Mouse (Mus musculus): ENCODE results near the gene 1500009C09Rik.

Gene 1500009C09Rik

GRCm38 (mm10) chr15:82251579-82251978 is 618 bp upstream of the 1500009C09Rik start:
- no peak for DNase-seq (ENCODE audit: low spot score)

GRCm38 (mm10) chr15:82255248-82255647 is 3.1 kb downstream of the 1500009C09Rik start:
- no peak for DNase-seq (ENCODE audit: low spot score)

DNA sequence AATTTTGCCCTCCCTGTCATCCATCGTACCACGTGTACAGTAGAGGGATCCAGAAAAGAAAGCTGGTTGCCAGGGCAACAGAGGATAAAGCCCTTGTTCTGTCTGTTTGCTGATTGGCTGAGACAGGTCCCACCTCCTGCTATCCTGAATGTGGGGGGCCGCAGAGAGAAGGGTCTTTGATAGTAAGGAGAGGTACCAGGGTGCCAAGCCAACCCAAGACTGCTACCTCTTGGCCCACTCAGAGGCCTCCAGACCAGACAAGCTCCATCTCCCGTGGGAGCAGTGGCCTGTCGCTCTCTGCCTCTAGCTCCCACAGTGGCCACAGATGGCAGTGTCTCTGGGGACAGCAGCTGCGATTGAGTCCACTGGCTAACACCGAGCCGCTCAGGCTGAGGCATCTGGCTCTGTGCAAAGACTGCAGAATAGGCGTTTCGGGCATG is 3.8 kb downstream of the 1500009C09Rik start:
- peak; percentile 86 for DNase-seq (ENCODE audit: low spot score)

DNA sequence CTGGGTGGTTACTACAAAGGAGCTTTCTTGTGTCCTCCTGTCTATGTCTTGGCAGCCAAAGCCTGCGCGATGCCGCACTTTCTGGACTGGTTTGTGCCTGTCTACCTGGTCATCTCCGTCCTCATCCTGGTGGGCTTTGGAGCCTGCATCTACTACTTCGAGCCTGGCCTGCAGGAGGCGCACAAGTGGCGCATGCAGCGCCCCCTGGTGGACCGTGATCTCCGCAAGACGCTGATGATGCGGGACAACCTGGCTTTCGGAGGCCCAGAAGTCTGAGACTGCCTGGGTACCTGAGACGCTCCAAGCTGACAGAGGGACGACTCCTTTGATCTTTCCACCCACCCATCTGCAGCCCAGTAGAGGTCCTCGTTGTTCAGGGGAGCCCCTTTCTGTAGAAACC is 7.3 kb downstream of the 1500009C09Rik start:
- DNase-seq (ENCODE audit: low spot score): no peak

GRCm38 (mm10) chr15:82266356-82266755 is 14.2 kb downstream of the 1500009C09Rik start:
- DNase-seq (ENCODE audit: low spot score): no peak

DNA sequence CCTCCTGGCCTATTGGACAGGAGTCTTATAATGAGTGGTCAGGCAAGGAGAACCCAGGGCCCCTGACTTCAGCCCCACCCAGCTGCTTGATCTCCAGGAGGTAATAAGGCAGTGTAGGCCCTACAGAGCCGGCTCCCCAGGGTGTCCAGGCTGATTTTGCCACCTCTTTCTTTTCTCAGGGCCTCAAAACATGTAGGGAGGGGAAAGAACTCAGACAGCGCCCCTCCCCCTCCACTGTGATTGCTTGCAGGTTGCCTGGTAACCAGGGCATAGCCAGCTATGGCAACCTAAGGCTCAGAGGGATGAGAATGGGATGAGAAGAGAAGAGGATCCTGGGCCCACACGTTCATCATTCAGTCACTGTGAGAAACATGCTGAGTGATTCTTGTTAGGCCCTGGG is 16.0 kb downstream of the 1500009C09Rik start:
- DNase-seq (ENCODE audit: low spot score): no peak

- DNase-seq (ENCODE audit: low spot score): no peak
Measured at GRCm38 (mm10) chr15:82268783-82269182, 16.6 kb downstream of the 1500009C09Rik start.

- DNase-seq (ENCODE audit: low spot score): no peak
Measured at GRCm38 (mm10) chr15:82271201-82271600, 19.0 kb downstream of the 1500009C09Rik start.

GRCm38 (mm10) chr15:82272295-82272694 is 20.1 kb downstream of the 1500009C09Rik start:
- no peak for DNase-seq (ENCODE audit: low spot score)

DNA sequence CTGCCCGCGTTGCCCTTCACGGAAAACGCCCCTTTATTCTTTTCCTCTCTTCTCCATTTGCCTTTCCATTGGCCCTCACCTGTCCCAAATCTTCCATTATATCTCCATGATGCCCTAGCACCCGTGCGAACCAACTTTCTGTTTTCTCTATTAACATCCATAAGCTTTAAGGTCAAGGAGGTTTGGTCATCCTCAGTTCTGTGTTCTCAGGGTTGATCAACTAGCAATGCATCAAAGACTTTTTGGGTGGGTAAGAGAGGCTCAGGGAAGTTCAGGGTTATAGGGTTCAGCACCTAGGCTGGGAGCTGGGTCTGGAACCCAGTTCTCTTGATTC is 22.4 kb downstream of the 1500009C09Rik start, which contains the start of gene Sept3:
Gene Sept3 (plus strand): TSS at position 301 of the 334 bp plus-strand sequence.
- DNase-seq (ENCODE audit: low spot score): no peak

DNA sequence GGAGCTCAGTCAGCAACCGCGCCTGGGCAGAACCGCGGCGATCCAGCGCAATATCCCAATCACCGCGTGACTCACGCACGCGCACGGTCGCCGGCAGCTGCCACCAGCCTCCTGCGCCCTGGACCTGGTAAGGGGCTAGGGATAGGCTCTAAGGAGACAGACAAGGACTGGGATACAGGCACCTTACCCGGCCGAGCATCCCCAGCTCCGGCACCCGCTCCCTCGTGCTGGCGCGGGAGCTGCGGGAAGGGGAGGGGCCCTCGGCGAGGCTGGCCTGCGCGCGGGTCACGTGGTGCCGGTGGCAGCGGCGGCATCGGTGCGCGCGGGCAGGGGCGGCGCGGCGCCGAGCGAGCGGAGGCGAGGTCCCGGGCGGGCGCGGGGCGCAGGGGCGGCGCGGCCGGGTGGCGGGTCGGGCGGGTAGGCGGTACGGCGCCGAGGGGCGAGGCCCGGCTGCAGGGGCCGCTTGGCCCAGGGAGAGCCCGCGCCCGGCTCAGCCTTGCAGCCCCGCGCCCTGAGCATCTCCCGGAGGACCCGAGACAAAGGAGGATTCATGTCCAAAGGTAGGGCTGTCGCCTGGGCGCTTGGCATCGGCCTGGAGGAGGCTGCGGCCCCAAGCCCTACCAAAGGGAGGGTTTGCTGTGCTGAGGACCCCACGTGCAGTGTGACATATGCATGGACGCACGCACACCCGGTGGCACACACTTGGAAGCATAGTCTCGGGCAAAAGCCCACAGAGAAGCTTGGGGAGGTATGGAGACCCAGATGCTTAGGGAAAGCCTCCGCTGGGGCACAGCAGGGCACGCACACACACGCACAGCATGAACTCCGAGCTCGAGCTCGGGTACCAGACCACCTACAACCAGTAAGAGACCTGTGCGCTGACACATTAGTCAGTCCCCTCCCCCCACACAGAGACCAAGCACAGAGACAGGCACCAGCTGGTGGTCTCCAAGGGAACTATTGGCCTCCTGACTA is 23.0 kb downstream of the 1500009C09Rik start:
- DNase-seq (ENCODE audit: low spot score): no peak

GRCm38 (mm10) chr15:82277591-82277990 is 25.4 kb downstream of the 1500009C09Rik start:
- DNase-seq (ENCODE audit: low spot score): no peak

DNA sequence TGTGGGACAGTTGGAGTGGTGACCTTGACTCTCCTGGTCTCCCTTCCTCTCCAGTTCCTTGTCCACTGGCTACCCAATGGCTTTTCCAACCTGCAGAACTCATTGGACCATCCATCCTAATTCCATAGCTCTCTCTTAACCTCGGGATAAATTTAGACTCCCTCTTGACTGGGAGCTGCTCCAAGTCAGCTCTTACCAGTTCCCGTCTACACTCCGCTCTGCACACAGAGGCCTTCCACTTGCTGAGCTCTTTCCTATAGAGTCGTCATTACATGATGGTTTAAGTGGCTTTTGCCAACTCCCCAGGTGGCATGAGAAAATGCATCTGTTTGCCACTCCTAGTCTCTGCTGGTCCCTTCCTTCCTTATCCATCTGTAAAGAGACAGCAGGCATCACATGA is 28.4 kb downstream of the 1500009C09Rik start:
- no peak for DNase-seq (ENCODE audit: low spot score)

DNA sequence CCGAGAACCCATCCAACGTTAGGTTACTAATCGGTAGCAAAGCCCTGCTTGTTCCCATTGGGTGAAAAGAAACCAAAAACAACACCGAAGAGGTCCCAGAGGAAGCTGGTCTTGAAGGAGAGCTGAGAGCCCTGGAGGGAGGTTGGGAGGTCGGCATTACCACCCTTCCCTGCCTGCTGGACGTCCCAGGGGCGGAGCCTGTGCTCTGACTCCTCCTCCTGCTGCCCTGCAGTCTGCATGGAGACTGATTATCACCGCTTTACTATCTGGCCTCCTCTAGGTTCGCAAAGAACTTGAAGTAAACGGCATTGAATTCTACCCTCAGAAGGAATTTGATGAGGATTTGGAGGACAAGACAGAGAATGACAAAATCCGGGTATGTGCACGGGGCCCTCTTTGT is 34.0 kb downstream of the 1500009C09Rik start:
- DNase-seq (ENCODE audit: low spot score): no peak

- DNase-seq (ENCODE audit: low spot score): no peak
Measured at GRCm38 (mm10) chr15:82290252-82290651, 38.1 kb downstream of the 1500009C09Rik start.

GRCm38 (mm10) chr15:82292851-82293250 is 40.7 kb downstream of the 1500009C09Rik start:
- DNase-seq (ENCODE audit: low spot score): no peak

DNA sequence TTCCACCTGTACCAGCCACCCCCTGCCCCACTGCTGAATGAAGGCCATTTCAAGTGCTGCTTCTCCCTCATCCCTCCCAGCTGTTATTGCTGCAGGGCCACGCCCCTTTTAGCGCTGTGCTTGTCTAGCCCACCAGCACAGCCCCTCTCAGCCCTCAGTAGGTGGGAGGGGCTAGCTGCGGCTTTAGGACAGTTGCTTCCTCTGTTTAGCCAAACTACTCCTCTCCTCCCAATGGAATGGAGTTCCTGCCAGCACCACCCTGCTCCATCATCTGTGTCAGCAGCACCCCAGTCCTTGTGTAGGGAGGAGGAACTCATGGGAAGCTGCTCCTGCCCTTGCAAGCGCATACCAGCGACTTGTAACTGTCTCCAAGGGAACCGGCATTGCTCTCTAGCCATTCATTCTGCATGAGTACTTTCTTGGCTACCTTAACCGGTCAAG is 41.1 kb downstream of the 1500009C09Rik start:
- no peak for DNase-seq (ENCODE audit: low spot score)

DNA sequence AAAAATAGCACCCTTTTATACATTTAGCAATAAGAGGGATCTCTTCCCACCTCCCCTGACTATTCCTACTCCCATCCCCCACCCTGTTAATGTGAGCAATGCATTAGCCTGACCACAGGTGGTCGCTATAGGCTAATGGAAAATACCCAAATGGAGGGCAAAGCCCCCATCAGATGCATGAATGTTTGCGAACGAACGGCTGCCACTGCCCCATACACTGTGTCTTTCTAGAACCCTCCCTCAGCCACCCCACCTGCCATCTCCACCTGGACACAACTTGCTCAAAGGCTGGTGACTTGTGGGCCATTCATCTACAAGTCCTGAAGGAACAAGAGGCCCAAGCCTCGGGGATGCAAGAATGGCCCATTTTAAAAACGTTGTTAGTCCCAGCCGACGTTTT is 41.9 kb downstream of the 1500009C09Rik start:
- no peak for DNase-seq (ENCODE audit: low spot score)

DNA sequence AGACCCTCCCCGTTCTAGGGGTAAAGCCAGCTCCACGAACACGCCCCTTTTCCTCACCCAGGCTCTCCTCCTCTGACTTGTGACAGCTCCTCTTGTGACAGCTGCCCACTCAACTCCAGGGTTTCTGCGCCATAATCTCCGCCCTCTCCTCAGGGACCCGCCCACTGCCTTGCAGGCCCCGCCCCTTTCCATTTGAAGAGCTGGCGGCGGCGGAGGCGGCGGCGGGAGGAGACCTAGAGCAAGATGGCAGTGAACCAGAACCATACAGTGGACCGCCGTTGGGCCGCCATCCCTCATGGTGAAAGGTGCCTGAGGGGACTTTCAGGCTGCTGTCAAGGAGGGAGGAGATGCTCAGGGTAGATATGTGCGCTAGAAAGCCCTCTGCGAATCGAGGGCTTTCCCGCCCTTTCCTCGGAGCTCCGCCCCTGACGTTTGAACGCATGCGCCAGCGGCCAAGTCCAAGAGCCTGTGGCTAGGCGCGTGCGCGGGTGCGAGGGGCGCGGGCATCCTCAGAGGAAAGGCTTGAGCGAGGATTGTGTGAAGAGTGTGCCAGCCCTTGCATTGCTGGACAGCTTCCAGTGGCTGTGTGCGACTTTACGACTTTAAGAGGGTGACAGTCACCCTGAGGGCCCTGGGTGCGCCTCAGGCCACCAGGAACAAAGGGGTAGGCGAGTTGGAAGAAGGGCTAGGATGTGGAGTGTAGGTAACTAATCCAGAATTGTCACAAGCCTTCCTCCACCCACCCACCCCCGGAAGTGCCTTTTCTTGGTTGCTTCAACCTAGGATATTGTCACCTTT is 46.8 kb downstream of the 1500009C09Rik start, which contains the start of gene Wbp2nl:
Gene Wbp2nl (plus strand): TSS at position 191 of the 798 bp plus-strand sequence.
- no peak for DNase-seq (ENCODE audit: low spot score)

- no peak for DNase-seq (ENCODE audit: low spot score)
Measured at GRCm38 (mm10) chr15:82307107-82307506, 54.9 kb downstream of the 1500009C09Rik start.

- DNase-seq (ENCODE audit: low spot score): no peak
Measured at GRCm38 (mm10) chr15:82308416-82308815, 56.2 kb downstream of the 1500009C09Rik start.
